Mouse (Mus musculus) forebrain, embryonic 16.5 days (tissue): Measurements from ENCODE around the gene Actr3. TPM values are rescaled to one million over a fixed set of nuclear protein-coding genes. Genes with fewer than 3 reads are reported as not detected.

Experiments used
- ATAC-seq: fragments of 200-750 bp; cut with Nextera tagmentation; 2 replicates; pipeline ENCODE4 v1.8.0; 2017; ENCODE audit warnings: mild to moderate bottlenecking, moderate library complexity
- H3K27ac ChIP-seq: fragments of 300-500 bp; sonication (generic); 2 replicates; pipeline ENCODE4 v1.5.1; 2014; ENCODE audit warnings: low read length, control low read depth
- H3K27me3 ChIP-seq: fragments of 300-500 bp; sonication (generic); replicated peaks from 2 replicates; pipeline ENCODE4 v1.6.1; 2014; ENCODE audit warnings: low read length; ENCODE audit not compliant: control insufficient read depth, insufficient read depth
- H3K36me3 ChIP-seq: fragments of 300-500 bp; sonication (generic); 2 replicates; pipeline ENCODE4 v1.6.1; 2014; ENCODE audit not compliant: control insufficient read depth, insufficient read depth
- H3K4me1 ChIP-seq: fragments of 300-500 bp; sonication (generic); replicated peaks from 2 replicates; pipeline ENCODE4 v1.6.1; 2014; ENCODE audit warnings: low read length; ENCODE audit not compliant: control insufficient read depth, insufficient read depth
- H3K4me2 ChIP-seq: fragments of 300-500 bp; sonication (generic); 2 replicates; pipeline ENCODE4 v1.6.1; 2014; ENCODE audit warnings: mild to moderate bottlenecking, low read length, control low read depth
- H3K4me3 ChIP-seq: fragments of 300-500 bp; sonication (generic); replicated peaks from 2 replicates; pipeline ENCODE4 v1.5.1; 2014; ENCODE audit warnings: mild to moderate bottlenecking, low read length, control low read depth
- H3K9ac ChIP-seq: fragments of 300-500 bp; sonication (generic); replicated peaks from 2 replicates; pipeline ENCODE4 v1.6.1; 2014; ENCODE audit warnings: low read depth, low read length, control low read depth
- H3K9me3 ChIP-seq: fragments of 300-500 bp; sonication (generic); 2 replicates; pipeline ENCODE4 v1.6.1; 2016; ENCODE audit warnings: low read length; ENCODE audit not compliant: control insufficient read depth
- WGBS: fragments of 180-500 bp; shearing (Covaris S2); extraction: QIAGEN DNeasy Blood & Tissue Kit; methylation state at CpG from one replicate; pipeline ENCODE4 v1.1.7; 2014; 5-methylcytosine and 5-hydroxymethylcytosine counted together
- polyA plus RNA-seq: library from polyadenylated mRNA; unstranded; fragments of >200 nt; fragmentation: Nextera tagmentation; extraction: Ambion mirVana; gene quantifications from 2 replicates; pipeline ENCODE4 v1.2.1, GENCODE M21; 2015

The Actr3 gene
- polyA plus RNA-seq, 1 experiment from 2014 or later = 241 TPM

DNA sequence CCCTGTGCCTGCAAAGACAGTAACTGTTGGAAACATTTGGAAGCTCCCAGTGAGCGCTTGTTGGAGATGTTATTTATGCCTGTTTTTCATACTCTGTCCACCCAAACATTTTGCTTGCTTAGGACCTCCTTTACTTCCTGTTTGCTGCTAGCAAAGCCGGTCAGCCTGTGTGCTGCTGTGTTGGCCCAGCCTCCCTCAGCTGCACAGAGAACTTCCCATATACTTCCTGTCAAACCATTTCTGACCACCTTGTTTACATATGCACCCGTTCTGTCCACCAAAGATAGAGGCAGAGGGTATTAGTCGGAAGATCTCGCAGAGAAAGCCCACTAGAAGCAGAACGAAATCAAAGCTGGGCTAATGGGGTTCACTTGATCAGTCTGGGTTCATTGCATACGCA lies 6.2 kb upstream of the Actr3 start:
- Histone ChIP-seq H3K9ac (no peak overlapping the region), H3K27me3 (no peaks in the 10 kb centered on the region), H3K4me1 (no peaks in the 10 kb centered on the region), H3K9me3 (no peaks in the 10 kb centered on the region), H3K4me3 (no peak overlapping the region), H3K27ac (no peak overlapping the region), H3K36me3 (no peaks in the 10 kb centered on the region), H3K4me2 (no peak overlapping the region)
- no peak for ATAC-seq
- WGBS = 88% methylated on average over 7 of the region's 7 CpGs

GRCm38 (mm10) chr1:125441251-125441650 lies 5.7 kb upstream of the Actr3 start:
- Histone ChIP-seq H3K27me3 (no peaks in the 10 kb centered on the region), H3K9ac (no peak overlapping the region), H3K4me2 (no peak overlapping the region), H3K4me1 (peaks cover under 1% of the 10 kb centered on the region; the same call in 1 of the 2 replicates), H3K27ac (no peak overlapping the region), H3K9me3 (no peaks in the 10 kb centered on the region), H3K4me3 (no peak overlapping the region), H3K36me3 (no peaks in the 10 kb centered on the region)
- WGBS = 84% methylated on average over 6 of the region's 6 CpGs
- no peak for ATAC-seq

- Histone ChIP-seq H3K27ac (no peak overlapping the region), H3K4me1 (peaks cover 4% of the 10 kb centered on the region), H3K9me3 (no peaks in the 10 kb centered on the region), H3K4me3 (no peak overlapping the region), H3K4me2 (no peak overlapping the region), H3K9ac (no peak overlapping the region), H3K27me3 (no peaks in the 10 kb centered on the region), H3K36me3 (no peaks in the 10 kb centered on the region)
- no peak for ATAC-seq
- WGBS = 93% methylated on average over 3 of the region's 3 CpGs
Measured at GRCm38 (mm10) chr1:125439556-125439955, 4.0 kb upstream of the Actr3 start.

- ATAC-seq = no peak
- 85% methylated on average over 2 of the region's 2 CpGs for WGBS
Measured at GRCm38 (mm10) chr1:125438826-125439225, 3.3 kb upstream of the Actr3 start.

GRCm38 (mm10) chr1:125437927-125438326 lies 2.4 kb upstream of the Actr3 start:
- no peaks in the 10 kb centered on the region for H3K9me3 ChIP-seq
- no peak for ATAC-seq
- no peak overlapping the region for H3K4me2 ChIP-seq
- H3K9ac ChIP-seq = no peak overlapping the region
- no peaks in the 10 kb centered on the region for H3K36me3 ChIP-seq
- 70% methylated on average over 3 of the region's 3 CpGs for WGBS
- H3K4me3 ChIP-seq = no peak overlapping the region
- H3K4me1 ChIP-seq = peaks cover 9% of the 10 kb centered on the region
- H3K27me3 ChIP-seq = no peaks in the 10 kb centered on the region
- no peak overlapping the region for H3K27ac ChIP-seq

More at GRCm38 (mm10) chr1:125438826-125439225, 3.3 kb upstream of the Actr3 start:
- Histone ChIP-seq H3K27me3 (no peaks in the 10 kb centered on the region), H3K27ac (no peak overlapping the region), H3K9me3 (no peaks in the 10 kb centered on the region), H3K36me3 (no peaks in the 10 kb centered on the region), H3K4me1 (peaks cover 6% of the 10 kb centered on the region), H3K4me2 (no peak overlapping the region), H3K9ac (no peak overlapping the region), H3K4me3 (no peak overlapping the region)

DNA sequence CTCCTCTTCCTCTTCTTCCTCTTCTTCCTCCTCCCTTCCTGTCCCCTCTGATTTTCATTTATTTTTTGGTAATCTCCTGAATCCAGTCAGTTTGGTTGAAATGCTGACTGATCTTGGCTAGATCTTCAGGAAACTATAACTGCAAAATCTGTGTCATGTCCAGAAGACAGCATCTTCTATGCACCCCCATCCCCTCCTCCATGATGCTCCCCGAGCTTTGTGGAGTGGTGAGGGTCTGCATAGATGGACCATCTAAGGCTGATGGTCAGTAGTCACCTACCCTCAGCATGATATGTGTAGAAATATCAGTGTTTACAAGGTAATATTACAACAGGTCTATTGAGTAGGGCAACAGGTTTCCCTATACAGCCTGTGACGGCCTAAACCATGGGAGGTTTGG lies 1.6 kb upstream of the Actr3 start:
- Histone ChIP-seq H3K9me3 (no peaks in the 10 kb centered on the region), H3K27ac (no peak overlapping the region), H3K4me3 (no peak overlapping the region), H3K9ac (no peak overlapping the region), H3K4me1 (peaks cover 13% of the 10 kb centered on the region), H3K27me3 (no peaks in the 10 kb centered on the region), H3K4me2 (no peak overlapping the region), H3K36me3 (no peaks in the 10 kb centered on the region)
- ATAC-seq = no peak
- WGBS = 95% methylated on average over 2 of the region's 2 CpGs

GRCm38 (mm10) chr1:125435018-125435368 lies 534 bp downstream of the Actr3 start:
- Histone ChIP-seq H3K4me3 (peak overlapping the region; percentile 88), H3K36me3 (no peaks in the 10 kb centered on the region), H3K9ac (peak overlapping the region; percentile 94), H3K27ac (peak overlapping the region; percentile 95), H3K4me2 (peak overlapping the region; percentile 63), H3K27me3 (no peaks in the 10 kb centered on the region), H3K9me3 (no peaks in the 10 kb centered on the region), H3K4me1 (peaks cover 18% of the 10 kb centered on the region)
- WGBS = 0% methylated on average over 19 of the region's 23 CpGs
- ATAC-seq = no peak

- Histone ChIP-seq H3K36me3 (no peaks in the 10 kb centered on the region), H3K4me1 (peaks cover 18% of the 10 kb centered on the region), H3K9me3 (no peaks in the 10 kb centered on the region), H3K9ac (peak overlapping the region; percentile 94), H3K4me2 (peak overlapping the region; percentile 63), H3K27ac (peak overlapping the region; percentile 95), H3K4me3 (peak overlapping the region; percentile 88), H3K27me3 (no peaks in the 10 kb centered on the region)
- ATAC-seq = peak; percentile 3; the same call in 1 of the 2 replicates
- WGBS = 0% methylated on average over 25 of the region's 25 CpGs
Measured at GRCm38 (mm10) chr1:125434485-125435001, 984 bp downstream of the Actr3 start.

GRCm38 (mm10) chr1:125431286-125431685 lies 4.2 kb downstream of the Actr3 start:
- 88% methylated on average over 4 of the region's 4 CpGs for WGBS
- Histone ChIP-seq H3K4me2 (no peak overlapping the region), H3K4me1 (peaks cover 20% of the 10 kb centered on the region), H3K9ac (no peak overlapping the region), H3K9me3 (no peaks in the 10 kb centered on the region), H3K27me3 (no peaks in the 10 kb centered on the region), H3K36me3 (no peaks in the 10 kb centered on the region), H3K4me3 (no peak overlapping the region), H3K27ac (no peak overlapping the region)
- no peak for ATAC-seq

- H3K36me3 ChIP-seq = no peaks in the 10 kb centered on the region
- 70% methylated on average over 7 of the region's 7 CpGs for WGBS
Measured at GRCm38 (mm10) chr1:125430737-125431136, 4.8 kb downstream of the Actr3 start.

More at GRCm38 (mm10) chr1:125430737-125431136, 4.8 kb downstream of the Actr3 start:
- Histone ChIP-seq H3K4me2 (no peak overlapping the region), H3K4me3 (no peak overlapping the region), H3K9me3 (no peaks in the 10 kb centered on the region), H3K9ac (no peak overlapping the region), H3K4me1 (peaks cover 16% of the 10 kb centered on the region), H3K27ac (no peak overlapping the region), H3K27me3 (no peaks in the 10 kb centered on the region)
- ATAC-seq = no peak
